Mouse (Mus musculus) lung, adult 2 months (tissue): ENCODE data around the gene Ccdc61.

ENCODE experiments used
- CTCF ChIP-seq: fragments of 200-500 bp; IDR thresholded peaks from 2 replicates; pipeline ENCODE4 v1.5.1; 2011; ENCODE audit warnings: mild to moderate bottlenecking, low read length, control low read depth; ENCODE audit not compliant: insufficient read depth
- POLR2A ChIP-seq: fragments of 200-500 bp; IDR thresholded peaks from 2 replicates; pipeline ENCODE4 v1.6.1; 2011; ENCODE audit warnings: low read depth, mild to moderate bottlenecking, control low read depth, low read length, borderline replicate concordance; ENCODE audit errors: extremely low read depth

- TF ChIP-seq POLR2A (no peak), CTCF (no peak)
These were observed 13.1 kb upstream of the Ccdc61 start for GRCm38 (mm10) chr7:18923267-18923666.
